Mouse (Mus musculus) testis, adult 2 months (tissue): ENCODE data around the gene Itpk1.

Experiments
- CTCF ChIP-seq: fragments of 200-500 bp; IDR thresholded peaks from 2 replicates; pipeline ENCODE4 v1.5.1; 2012; ENCODE audit warnings: low read depth, mild to moderate bottlenecking, inconsistent platforms, low read length, moderate library complexity; ENCODE audit not compliant: control insufficient read depth, insufficient read depth, insufficient replicate concordance
- POLR2A ChIP-seq: fragments of 200-500 bp; IDR thresholded peaks from 2 replicates; pipeline ENCODE4 v1.6.1; 2012; ENCODE audit warnings: low read depth, mild to moderate bottlenecking, inconsistent platforms, low read length, moderate library complexity; ENCODE audit not compliant: control insufficient read depth

DNA sequence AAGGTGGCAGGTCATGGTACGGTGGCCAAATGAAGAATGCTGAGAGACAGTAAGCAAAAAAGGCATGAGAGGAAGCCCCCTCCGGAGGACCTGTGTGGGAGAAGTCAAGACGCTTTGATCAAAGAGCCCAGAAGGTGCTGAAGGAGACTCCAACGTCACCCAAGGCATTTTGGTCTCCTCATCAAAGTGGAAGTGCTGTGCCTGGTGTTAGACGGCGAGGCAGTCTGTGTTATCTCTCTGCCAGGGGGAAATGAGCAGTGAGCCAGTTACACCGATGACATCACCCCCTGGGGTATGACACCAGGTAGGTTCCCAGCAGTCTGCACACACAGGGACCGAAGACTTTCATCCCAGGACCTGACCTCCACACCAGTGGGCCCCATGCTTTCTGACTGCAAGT is 52.3 kb downstream of the Itpk1 start:
- TF ChIP-seq CTCF: no peak
- no peak for TF ChIP-seq POLR2A
